Mouse (Mus musculus) granulocyte monocyte progenitor cell, adult 5-6 weeks (primary cell): ENCODE data around the gene Iars2. TPM values are rescaled to one million over a fixed set of nuclear protein-coding genes. Genes with fewer than 3 reads are reported as not detected.
"Not testable (repeated sequence)": the region's sequence is repeated elsewhere in the genome, so short reads cannot be mapped to it uniquely, and the experiment has no call there.

Source experiments
- ATAC-seq: replicated peaks from 2 replicates; pipeline ENCODE4 v1.8.0; 2016; ENCODE audit warnings: mild to moderate bottlenecking, moderate TSS enrichment, inconsistent platforms; ENCODE audit not compliant: poor library complexity, severe bottlenecking
- total RNA-seq, 2 experiments: library from RNA; stranded (forward) in 1 of 2; stranded (reverse) in 1 of 2; fragments of 200-712, 200-1000 nt in 1 of 2; fragments of >200 nt in 1 of 2; fragmentation: Nextera tagmentation in 1 of 2; gene quantifications; 2 replicates each; pipeline ENCODE4 v1.2.3; 2014 to 2017

Gene Iars2
- total RNA-seq, 2 experiments from 2014 or later = 44.6 to 48.4 TPM

- no peak for ATAC-seq
Measured at GRCm38 (mm10) chr1:185334136-185334535, 4.9 kb upstream of the Iars2 start.

- ATAC-seq = no peak
Measured at GRCm38 (mm10) chr1:185333651-185334050, 4.5 kb upstream of the Iars2 start.

- peak; percentile 77 for ATAC-seq
Measured at GRCm38 (mm10) chr1:185331983-185332430, 2.8 kb upstream of the Iars2 start, which contains the start of gene Bpnt1. Gene Bpnt1 (plus strand): TSS chr1:185332149.

- peak; percentile 26 for ATAC-seq
Measured at GRCm38 (mm10) chr1:185331364-185331763, 2.2 kb upstream of the Iars2 start.

GRCm38 (mm10) chr1:185329851-185330250 lies 655 bp upstream of the Iars2 start:
- ATAC-seq = no peak

GRCm38 (mm10) chr1:185327754-185328345 lies 1.3 kb downstream of the Iars2 start:
- not testable (repeated sequence) for ATAC-seq

GRCm38 (mm10) chr1:185315846-185316568 lies 13.2 kb downstream of the Iars2 start:
- no peak for ATAC-seq

- no peak for ATAC-seq
Measured at GRCm38 (mm10) chr1:185314546-185314945, 14.7 kb downstream of the Iars2 start.

GRCm38 (mm10) chr1:185311949-185312348 lies 17.2 kb downstream of the Iars2 start:
- ATAC-seq = no peak

- no peak for ATAC-seq
Measured at GRCm38 (mm10) chr1:185308908-185309307, 20.3 kb downstream of the Iars2 start.

- ATAC-seq = no peak
Measured at GRCm38 (mm10) chr1:185308334-185308733, 20.9 kb downstream of the Iars2 start.

- ATAC-seq = no peak
Measured at GRCm38 (mm10) chr1:185307645-185308044, 21.6 kb downstream of the Iars2 start.

GRCm38 (mm10) chr1:185306836-185307235 lies 22.4 kb downstream of the Iars2 start:
- ATAC-seq = no peak

- ATAC-seq = no peak
Measured at GRCm38 (mm10) chr1:185302816-185303215, 26.4 kb downstream of the Iars2 start.

GRCm38 (mm10) chr1:185298496-185298895 lies 30.7 kb downstream of the Iars2 start:
- ATAC-seq = no peak

- no peak for ATAC-seq
Measured at GRCm38 (mm10) chr1:185296850-185297249, 32.3 kb downstream of the Iars2 start.

- no peak for ATAC-seq
Measured at GRCm38 (mm10) chr1:185292646-185293360, 36.4 kb downstream of the Iars2 start.

GRCm38 (mm10) chr1:185291336-185291735 lies 37.9 kb downstream of the Iars2 start:
- ATAC-seq = no peak

GRCm38 (mm10) chr1:185289231-185289630 lies 40.0 kb downstream of the Iars2 start:
- no peak for ATAC-seq

- ATAC-seq = no peak
Measured at GRCm38 (mm10) chr1:185287066-185287465, 42.1 kb downstream of the Iars2 start.

GRCm38 (mm10) chr1:185285171-185285570 lies 44.0 kb downstream of the Iars2 start:
- ATAC-seq = no peak
